Mouse (Mus musculus): Measurements from ENCODE around the gene Exoc1.

The Exoc1 gene

GRCm38 (mm10) chr5:76612867-76613499, 83.9 kb downstream of the Exoc1 start:
- no peak for DNase-seq

GRCm38 (mm10) chr5:76615276-76615675, 86.2 kb downstream of the Exoc1 start:
- no peak for DNase-seq

- no peak for DNase-seq
These were observed 87.2 kb downstream of the Exoc1 start for GRCm38 (mm10) chr5:76616196-76616747.

GRCm38 (mm10) chr5:76618750-76619149, 89.6 kb downstream of the Exoc1 start:
- DNase-seq = no peak

Measured in lung, postnatal 36 days (tissue).